Mouse (Mus musculus): ENCODE measurements at regions not wholly inside any gene's neighbourhood (a gene's known extent, or its start where the extent isn't known, plus 50 kb on each side); places are given as distances from the start of the nearest gene placed in this dataset.

DNA sequence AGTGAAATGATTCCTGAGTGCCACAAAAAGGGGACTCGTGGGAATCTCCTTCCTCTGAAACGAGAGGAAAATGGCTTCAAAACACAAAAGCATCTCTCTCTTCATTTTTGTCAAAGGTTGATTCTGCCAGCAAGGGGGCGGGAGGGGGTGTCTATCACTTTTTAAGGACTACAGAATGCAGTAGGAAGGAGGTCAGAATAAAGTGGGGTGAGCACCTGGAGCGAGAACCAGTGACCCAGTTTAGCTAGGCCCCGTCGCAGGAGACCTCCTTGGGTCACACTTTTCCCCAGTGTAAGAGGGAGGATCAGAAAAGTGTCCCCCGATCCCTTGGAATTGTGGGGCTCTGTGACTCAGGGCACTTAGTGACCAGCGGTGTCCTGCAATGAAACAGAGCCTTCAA lies 133.1 kb downstream of the Tgfb2 start:
- DNase-seq (ENCODE audit: low spot score in 2 of 2), result no peak

DNA sequence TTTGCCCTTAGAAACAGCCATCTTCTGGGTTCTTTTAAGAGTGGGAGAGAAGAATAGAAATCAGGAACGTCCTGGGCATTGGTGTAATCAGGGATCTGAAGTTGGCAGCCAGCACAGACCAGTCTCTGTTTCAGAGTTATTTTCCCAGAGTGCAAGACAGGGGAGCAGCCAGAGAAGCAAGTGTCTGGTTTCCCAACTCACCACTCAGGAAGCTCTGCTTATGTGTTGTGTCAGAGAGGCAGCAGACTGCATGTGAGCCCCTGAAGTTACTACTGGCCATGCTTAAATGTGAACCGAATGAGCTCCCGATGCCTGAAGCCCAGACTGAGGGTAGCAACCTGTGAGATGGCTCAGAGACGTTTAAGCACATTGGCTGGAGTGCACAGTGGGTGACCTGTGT lies 133.7 kb downstream of the Tgfb2 start:
- DNase-seq (ENCODE audit: low spot score in 2 of 2), result no peak

GRCm38 (mm10) chr1:186568496-186568895 lies 137.3 kb downstream of the Tgfb2 start:
- no peak for DNase-seq (ENCODE audit: low spot score in 2 of 2)

GRCm38 (mm10) chr1:186568076-186568475 lies 137.7 kb downstream of the Tgfb2 start:
- DNase-seq (ENCODE audit: low spot score in 2 of 2), result no peak

DNA sequence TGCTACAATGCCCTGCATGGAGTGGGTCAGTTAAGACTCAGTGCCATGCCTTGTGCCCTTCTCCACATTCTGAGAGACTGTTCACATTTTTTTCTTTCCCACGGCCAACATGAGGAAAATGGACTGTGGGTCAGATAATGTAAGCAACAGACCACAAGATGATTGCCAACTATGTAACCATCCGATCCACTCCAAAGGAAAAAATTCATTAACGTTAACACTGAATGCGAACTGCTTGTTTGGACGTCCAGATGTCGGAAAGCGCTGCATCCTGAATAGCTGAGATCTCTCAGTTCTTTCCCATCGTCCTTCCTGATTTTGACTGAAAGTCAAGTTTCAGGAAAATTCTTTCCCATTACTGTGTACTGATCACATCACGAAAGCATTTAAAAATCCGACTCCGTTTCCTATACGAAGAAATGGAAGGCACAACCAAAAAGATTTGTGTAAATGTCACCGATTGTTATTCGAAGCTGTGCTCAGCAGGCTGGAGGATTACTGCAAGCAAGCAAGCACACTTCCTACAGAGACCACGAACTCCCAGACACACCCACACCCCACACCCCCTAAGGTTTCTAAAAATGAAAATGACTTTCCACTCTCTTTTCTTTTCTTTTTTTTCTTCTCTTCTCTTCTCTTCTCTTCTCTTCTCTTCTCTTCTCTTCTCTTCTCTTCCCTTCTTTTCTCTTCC lies 138.5 kb downstream of the Tgfb2 start:
- no peak for DNase-seq (ENCODE audit: low spot score in 2 of 2)

- DNase-seq (ENCODE audit: low spot score in 2 of 2), result no peak
These were observed 143.8 kb downstream of the Tgfb2 start for GRCm38 (mm10) chr1:186562027-186562426.

GRCm38 (mm10) chr1:186555441-186555975 lies 150.3 kb downstream of the Tgfb2 start:
- no peak for DNase-seq (ENCODE audit: low spot score in 2 of 2)

GRCm38 (mm10) chr1:186554520-186555010 lies 151.2 kb downstream of the Tgfb2 start:
- DNase-seq (ENCODE audit: low spot score in 2 of 2), result no peak

- DNase-seq (ENCODE audit: low spot score in 2 of 2), result no peak
These were observed 153.1 kb downstream of the Tgfb2 start for GRCm38 (mm10) chr1:186552689-186553088.

DNA sequence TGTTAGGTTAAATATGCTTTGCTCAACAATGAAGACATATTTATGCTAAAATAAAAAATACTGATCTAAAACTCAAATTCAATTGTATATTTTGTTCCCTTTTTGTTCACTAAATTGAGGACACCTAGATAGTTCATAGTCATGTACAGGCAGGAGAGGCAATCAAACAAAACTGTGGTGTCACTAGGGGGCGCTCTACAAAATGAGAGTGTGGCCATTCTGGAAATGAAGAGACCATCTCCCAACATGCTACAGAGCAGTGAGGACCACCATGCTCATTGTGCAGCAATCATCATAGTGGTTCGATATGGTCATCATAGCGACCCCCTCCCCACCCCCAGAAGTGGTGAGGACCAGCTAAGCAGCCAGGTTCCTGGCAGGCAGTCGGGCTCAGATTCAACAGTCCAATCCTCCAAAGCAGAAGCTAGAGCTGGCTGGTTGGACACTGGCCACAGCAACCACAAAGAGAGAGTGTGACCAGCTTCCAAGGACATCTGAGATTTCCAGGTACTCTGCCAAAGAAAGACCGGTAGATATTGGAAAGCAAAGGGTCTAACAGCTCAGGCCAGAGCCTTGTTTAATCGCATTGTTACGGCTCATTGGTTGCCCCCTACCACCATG lies 155.4 kb downstream of the Tgfb2 start:
- DNase-seq (ENCODE audit: low spot score in 2 of 2), result no peak

- DNase-seq (ENCODE audit: low spot score in 2 of 2), result no peak
These were observed 156.6 kb downstream of the Tgfb2 start for GRCm38 (mm10) chr1:186549207-186549606.

- DNase-seq (ENCODE audit: low spot score in 2 of 2), result no peak
These were observed 159.2 kb downstream of the Tgfb2 start for GRCm38 (mm10) chr1:186546386-186547185.

GRCm38 (mm10) chr1:186540070-186540469 lies 165.7 kb downstream of the Tgfb2 start:
- DNase-seq (ENCODE audit: low spot score in 2 of 2), result no peak

DNA sequence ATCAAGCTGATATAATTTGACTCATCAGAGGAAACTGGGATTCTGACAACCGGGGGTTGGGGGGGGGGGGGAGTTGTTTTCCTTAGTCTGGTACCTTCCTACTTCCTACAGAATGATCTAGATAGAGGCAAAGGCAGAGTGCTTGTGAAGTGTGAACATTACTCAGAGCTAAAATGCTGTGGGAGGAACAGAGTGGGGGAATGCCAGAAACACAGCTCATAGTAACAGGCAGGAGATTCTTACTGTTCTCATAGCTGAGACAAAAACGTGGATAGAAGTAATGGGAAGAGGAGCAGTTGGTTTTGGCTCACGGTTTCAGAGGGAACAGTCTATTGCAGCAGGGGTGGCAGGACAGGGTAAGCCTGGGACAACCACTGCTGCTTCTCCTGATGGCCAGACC lies 167.6 kb downstream of the Tgfb2 start:
- DNase-seq (ENCODE audit: low spot score in 2 of 2), result no peak

- DNase-seq (ENCODE audit: low spot score in 2 of 2), result no peak
These were observed 189.8 kb downstream of the Tgfb2 start for GRCm38 (mm10) chr1:186515976-186516375.

DNA sequence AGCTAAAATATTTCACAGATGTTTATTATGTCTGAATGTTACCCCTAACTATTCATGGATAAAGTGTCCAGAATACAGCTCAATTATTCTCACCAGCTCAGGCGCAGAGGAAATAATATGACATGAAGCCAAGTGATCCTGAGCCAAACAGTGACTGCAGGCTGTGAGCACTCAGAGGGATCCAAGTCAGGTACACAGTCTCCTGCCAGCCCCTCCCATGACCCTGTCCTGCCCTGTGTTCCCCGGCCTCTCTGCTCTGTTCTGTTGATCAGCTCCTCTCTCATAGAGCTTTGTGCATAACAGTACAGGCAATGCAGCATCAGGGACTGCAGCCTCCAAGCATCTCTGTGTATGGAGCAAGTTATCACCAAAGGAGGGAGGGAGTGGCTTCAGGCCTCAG lies 190.7 kb downstream of the Tgfb2 start:
- no peak for DNase-seq (ENCODE audit: low spot score in 2 of 2)

- no peak for DNase-seq (ENCODE audit: low spot score in 2 of 2)
These were observed 191.9 kb downstream of the Tgfb2 start for GRCm38 (mm10) chr1:186513861-186514260.

DNA sequence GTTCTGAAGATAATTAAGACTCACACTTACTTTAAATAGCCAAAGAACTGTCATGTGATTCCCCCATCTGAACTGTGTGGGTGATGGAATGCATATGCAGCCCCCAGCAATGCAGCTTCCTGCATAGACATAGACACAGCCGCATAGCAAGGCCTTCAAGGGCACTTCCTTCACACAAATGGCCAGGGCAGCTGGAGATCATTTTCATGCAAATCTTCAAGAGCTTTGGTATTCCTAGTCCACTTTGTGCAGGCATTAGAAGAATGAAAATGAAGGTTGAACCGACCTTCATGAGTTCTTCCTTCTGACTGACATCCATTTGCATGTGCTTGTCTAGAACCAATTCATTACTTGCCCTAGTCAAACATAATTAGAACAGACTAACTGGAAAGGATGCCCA lies 195.3 kb downstream of the Tgfb2 start:
- no peak for DNase-seq (ENCODE audit: low spot score in 2 of 2)

DNA sequence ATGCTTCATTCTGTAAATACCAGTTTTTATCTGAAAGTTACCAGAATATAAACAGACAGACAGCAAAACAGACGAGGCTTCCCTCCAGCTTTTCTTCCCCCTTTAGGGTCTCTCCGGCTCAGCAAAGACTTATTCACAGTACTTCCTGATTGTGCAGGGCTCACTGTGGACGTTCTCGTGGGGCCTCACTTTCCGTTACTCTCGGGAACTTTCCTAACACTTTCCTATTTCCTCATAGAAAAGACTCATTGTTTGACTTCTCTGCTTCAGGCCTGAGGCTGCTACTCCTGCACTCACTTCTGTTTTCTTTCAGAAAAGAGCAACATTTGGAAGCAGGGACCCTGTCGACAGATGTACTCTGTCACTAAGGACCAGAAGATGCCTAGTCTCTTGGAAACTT lies 197.4 kb downstream of the Tgfb2 start:
- no peak for DNase-seq (ENCODE audit: low spot score in 2 of 2)

- no peak for DNase-seq (ENCODE audit: low spot score in 2 of 2)
These were observed 197.8 kb downstream of the Tgfb2 start for GRCm38 (mm10) chr1:186507956-186508355.

DNA sequence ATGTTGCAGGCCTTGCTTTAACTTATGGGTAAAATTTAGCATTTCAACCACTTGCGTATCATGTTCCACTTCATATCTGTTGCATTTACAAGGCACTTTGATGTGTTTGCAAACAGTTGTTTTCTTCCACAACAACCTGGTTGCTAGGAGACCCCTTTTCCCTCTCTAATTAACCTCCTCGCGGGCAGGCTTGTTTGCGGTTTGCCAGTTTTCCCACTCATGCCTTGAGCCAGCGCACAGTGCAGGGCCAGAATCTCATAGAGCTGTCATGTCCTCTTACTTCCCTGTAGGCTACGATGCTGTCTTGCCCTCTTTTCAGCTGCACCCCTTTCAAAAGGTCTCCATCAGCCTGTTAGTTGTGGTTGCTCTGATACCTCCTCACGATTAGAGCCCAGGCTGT lies 199.3 kb downstream of the Tgfb2 start:
- DNase-seq (ENCODE audit: low spot score in 2 of 2), result no peak

- no peak for DNase-seq (ENCODE audit: low spot score in 2 of 2)
These were observed 199.9 kb downstream of the Tgfb2 start for GRCm38 (mm10) chr1:186505912-186506311.

Measured in urinary bladder, postnatal 36 days (tissue).